Mouse (Mus musculus) left cerebral cortex, adult 18-20 months (tissue): ENCODE results near the gene Gpr132. TPM values are rescaled to one million over a fixed set of nuclear protein-coding genes. Genes with fewer than 3 reads are reported as not detected.

Experiments used
- total RNA-seq, 2 experiments: library from RNA; stranded (reverse); gene quantifications; 2 replicates each; pipeline ENCODE4 v1.2.3; 2021

Gpr132 gene
- total RNA-seq, 2 experiments from 2014 or later = 0.14 TPM; not detected in 1

Other genes starting within 250 kb of the Gpr132 start
- gene Adssl1, start 248.2 kb downstream of the Gpr132 start, total RNA-seq = 10 to 100 TPM; 16.4 to 19.7 TPM
- gene Siva1, start 223.5 kb downstream of the Gpr132 start, total RNA-seq = 10 to 100 TPM; 21.6 to 22.0 TPM
- gene Akt1, start 193.3 kb downstream of the Gpr132 start, total RNA-seq = 100 to 1,000 TPM; 161 to 169 TPM
- 1 to 10 TPM; 1.1 to 1.5 TPM for gene Zbtb42, start 189.4 kb downstream of the Gpr132 start, total RNA-seq
- gene Cep170b, start 147.8 kb downstream of the Gpr132 start, total RNA-seq = 100 to 1,000 TPM; 267 to 284 TPM
- gene Pld4, start 107.6 kb downstream of the Gpr132 start, total RNA-seq = 1 to 10 TPM; 9.7 to 10.0 TPM
- gene Ahnak2, start 65.6 kb downstream of the Gpr132 start, total RNA-seq = 1 to 10 TPM; 5.8 to 6.6 TPM
- 10 to 100 TPM; 19.6 to 22.1 TPM for gene Clba1, start 59.3 kb downstream of the Gpr132 start, total RNA-seq
- gene Cdca4, start 38.8 kb downstream of the Gpr132 start, total RNA-seq = 10 to 100 TPM; 10.8 to 12.9 TPM
- gene Jag2, start 61.5 kb upstream of the Gpr132 start, total RNA-seq = 10 to 100 TPM; 53.4 to 58.9 TPM
- 10 to 100 TPM; 10.4 to 12.2 TPM for gene Nudt14, start 73.9 kb upstream of the Gpr132 start, total RNA-seq
- gene Btbd6, start 108.3 kb upstream of the Gpr132 start, total RNA-seq = 10 to 100 TPM; 67.9 to 68.5 TPM
- gene Brf1, start 132.5 kb upstream of the Gpr132 start, total RNA-seq = 10 to 100 TPM; 45.0 to 47.0 TPM
- 10 to 100 TPM; 58.7 to 60.8 TPM for gene Pacs2, start 146.3 kb upstream of the Gpr132 start, total RNA-seq
- gene Tex22, start 206.3 kb upstream of the Gpr132 start, total RNA-seq = under 1 TPM; 0.44 to 0.73 TPM
- 10 to 100 TPM; 71.5 to 71.9 TPM for gene Mta1, start 230.1 kb upstream of the Gpr132 start, total RNA-seq